Mouse (Mus musculus): ENCODE measurements around the gene 4933403O08Rik. TPM values are rescaled to one million over a fixed set of nuclear protein-coding genes. Genes with fewer than 3 reads are reported as not detected.

4933403O08Rik gene
- total RNA-seq (2017), result not detected in 2 replicates

- no peak for ATAC-seq (replicated peaks; ENCODE audit: low read depth, poor library complexity, severe bottlenecking)
Measured at GRCm38 (mm10) chrX:112238749-112239148, at the start of gene 4933403O08Rik. Gene 4933403O08Rik (plus strand): TSS chrX:112239049.

DNA sequence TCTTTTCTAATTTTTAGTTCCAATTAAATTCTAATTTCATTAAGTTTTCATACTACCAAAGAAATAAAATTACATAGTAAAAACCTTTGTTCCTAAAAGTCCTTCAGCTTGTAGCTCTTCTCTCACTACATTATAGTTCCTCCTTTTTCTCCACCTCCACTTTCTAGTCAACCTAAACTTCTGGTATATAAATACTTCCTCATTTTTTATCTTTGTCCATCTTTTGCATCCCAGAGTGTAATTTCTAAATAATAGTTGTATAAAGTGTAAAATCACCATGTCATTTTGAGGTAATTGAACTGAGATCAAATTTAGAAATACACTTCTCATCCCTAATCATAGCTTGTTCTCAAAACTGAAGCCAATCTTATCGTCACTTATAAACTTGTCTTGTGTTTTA lies 4.1 kb downstream of the 4933403O08Rik start:
- no peak for ATAC-seq (replicated peaks; ENCODE audit: low read depth, poor library complexity, severe bottlenecking)

DNA sequence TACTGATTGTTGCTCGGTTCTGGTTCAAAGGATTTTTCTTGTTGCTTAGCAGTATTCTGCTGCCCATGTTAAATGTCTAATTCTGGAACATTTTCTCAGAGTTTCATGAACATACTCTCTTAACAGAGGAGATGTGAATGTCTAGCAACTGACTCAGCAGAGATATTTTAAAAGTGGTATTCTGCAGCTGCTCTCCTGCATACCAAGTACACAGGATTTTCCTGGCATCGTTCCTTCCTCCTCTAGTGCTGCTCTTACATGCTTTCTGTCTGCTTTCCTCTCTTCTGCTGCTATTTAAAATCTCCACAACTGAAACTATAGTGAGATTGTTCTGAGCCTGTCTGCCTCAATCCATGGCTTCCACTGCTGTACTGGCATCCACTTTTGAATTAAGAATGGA lies 16.7 kb downstream of the 4933403O08Rik start:
- no peak for ATAC-seq (replicated peaks; ENCODE audit: low read depth, poor library complexity, severe bottlenecking)

- ATAC-seq (replicated peaks; ENCODE audit: low read depth, poor library complexity, severe bottlenecking), result no peak
Measured at GRCm38 (mm10) chrX:112273550-112273949, 34.7 kb downstream of the 4933403O08Rik start.

Other genes starting within 250 kb of the 4933403O08Rik start
- gene Tex16, start 228.0 kb upstream of the 4933403O08Rik start, total RNA-seq (2017), result not detected in 2 replicates
- gene Apool, start 72.3 kb downstream of the 4933403O08Rik start, total RNA-seq (2017), result 32.6 and 35.5 TPM in 2 replicates
- not detected in 2 replicates for gene Satl1, start 167.7 kb downstream of the 4933403O08Rik start, total RNA-seq (2017)